Mouse (Mus musculus): ENCODE data around the gene Tmem200b. TPM values are rescaled to one million over a fixed set of nuclear protein-coding genes. Genes with fewer than 3 reads are reported as not detected.

The Tmem200b gene
- polyA plus RNA-seq, 1 experiment from 2014 or later: 2.1 TPM

DNA sequence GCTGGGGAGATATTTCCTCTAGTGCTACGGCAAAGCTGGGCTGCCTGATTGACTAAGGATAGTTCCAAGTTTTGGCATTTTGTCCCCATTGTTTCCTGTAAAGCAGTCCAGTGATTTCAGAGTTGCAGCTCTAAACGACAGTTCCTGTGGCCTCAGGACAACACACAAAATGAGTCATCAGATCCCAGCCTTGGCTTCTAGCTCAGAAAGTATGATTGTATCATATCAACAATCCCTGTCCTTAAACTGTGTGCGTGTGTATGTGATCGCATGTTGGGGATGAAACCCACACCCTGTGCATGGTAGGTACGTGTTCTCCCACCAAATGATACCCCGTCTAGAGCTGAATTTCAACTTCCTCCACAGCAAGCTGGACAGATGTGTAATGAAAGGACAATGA, 7.6 kb downstream of the Tmem200b start:
- no peak overlapping the region for H3K27ac ChIP-seq
- 93% methylated on average over 6 of the region's 6 CpGs for WGBS
- H3K36me3 ChIP-seq: peaks cover 98% of the 10 kb centered on the region
- no peak for DNase-seq (ENCODE audit: low spot score)
- H3K9me3 ChIP-seq (replicated peaks): no peaks in the 10 kb centered on the region
- peaks cover under 1% of the 10 kb centered on the region; the same call in 1 of the 2 replicates for H3K27me3 ChIP-seq (ENCODE audit: low read depth, poor library complexity, severe bottlenecking)
- no peak overlapping the region for H3K4me3 ChIP-seq
- peaks cover 34% of the 10 kb centered on the region for H3K4me1 ChIP-seq

DNA sequence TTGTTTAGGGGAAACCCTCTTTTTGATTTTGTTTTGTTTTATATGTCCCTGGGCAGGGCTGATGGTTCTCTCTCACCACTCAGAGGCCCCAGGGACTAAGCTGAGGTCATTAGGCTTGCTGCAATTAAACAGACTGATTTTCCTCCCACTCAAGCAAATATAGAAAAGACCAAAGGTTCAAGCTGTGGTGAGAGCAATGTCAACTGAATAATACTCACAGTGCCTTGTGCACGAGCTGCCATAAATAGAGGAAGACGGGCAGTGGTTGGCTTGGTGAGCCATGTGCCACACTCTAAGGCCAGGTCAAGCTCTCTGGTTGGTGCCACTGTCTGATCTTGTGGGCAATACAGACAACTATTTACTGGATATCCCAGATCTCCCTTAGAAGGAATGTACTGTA, 17.9 kb downstream of the Tmem200b start:
- peaks cover 74% of the 10 kb centered on the region for H3K36me3 ChIP-seq
- WGBS: 91% methylated on average over 2 of the region's 2 CpGs
- H3K9me3 ChIP-seq (replicated peaks): no peaks in the 10 kb centered on the region
- no peak overlapping the region for H3K27ac ChIP-seq
- H3K4me1 ChIP-seq: peaks cover 11% of the 10 kb centered on the region
- H3K27me3 ChIP-seq (ENCODE audit: low read depth, poor library complexity, severe bottlenecking): no peaks in the 10 kb centered on the region
- no peak for DNase-seq (ENCODE audit: low spot score)
- H3K4me3 ChIP-seq: no peak overlapping the region

DNA sequence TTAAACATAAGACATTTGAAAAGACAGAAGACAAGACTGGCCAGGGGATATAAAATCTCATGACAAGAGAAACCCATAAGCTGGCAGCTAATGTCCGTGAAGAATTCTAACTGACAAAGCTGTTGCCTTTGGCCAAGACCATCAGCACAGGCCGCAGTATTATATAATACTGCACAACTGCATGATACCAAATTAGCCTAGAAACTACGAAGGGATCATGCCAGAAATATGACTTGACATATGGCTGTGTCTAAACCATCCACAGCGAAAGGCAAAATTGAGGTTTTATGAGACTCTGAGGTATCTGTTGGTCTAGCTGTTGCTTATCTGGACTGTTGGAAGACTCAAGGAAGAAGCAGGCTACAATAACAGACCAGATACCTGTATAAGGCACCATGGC, 19.3 kb downstream of the Tmem200b start:
- WGBS: 96% methylated on average over 4 of the region's 4 CpGs
- Histone ChIP-seq H3K36me3 (peaks cover 68% of the 10 kb centered on the region), H3K4me3 (no peak overlapping the region), H3K4me1 (peaks cover 11% of the 10 kb centered on the region), H3K9me3 (replicated peaks) (no peaks in the 10 kb centered on the region), H3K27ac (no peak overlapping the region), H3K27me3 (ENCODE audit: low read depth, poor library complexity, severe bottlenecking) (no peaks in the 10 kb centered on the region)
- no peak for DNase-seq (ENCODE audit: low spot score)

DNA sequence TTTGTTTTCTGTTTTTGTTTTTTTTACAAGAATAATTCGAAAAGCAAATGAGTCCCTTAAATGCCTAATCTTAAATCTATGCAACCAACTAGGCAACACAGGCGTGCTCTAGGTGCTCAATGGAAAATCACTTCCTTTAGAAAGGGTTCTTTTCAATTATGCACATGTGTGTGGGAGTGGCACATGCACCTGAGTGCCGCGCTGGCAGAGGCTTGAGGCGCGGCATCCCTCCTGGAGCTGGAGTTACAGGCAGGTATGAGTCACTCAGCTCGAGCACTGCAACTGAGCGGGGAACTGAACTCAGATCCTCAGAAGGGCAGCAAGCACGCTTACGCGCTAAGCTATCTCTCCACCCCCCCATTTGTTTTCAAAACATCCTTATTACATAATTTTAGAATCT, 26.3 kb downstream of the Tmem200b start:
- H3K27me3 ChIP-seq (ENCODE audit: low read depth, poor library complexity, severe bottlenecking): no peaks in the 10 kb centered on the region
- 90% methylated on average over 11 of the region's 11 CpGs for WGBS
- H3K9me3 ChIP-seq (replicated peaks): no peaks in the 10 kb centered on the region
- peaks cover 47% of the 10 kb centered on the region for H3K36me3 ChIP-seq
- no peak overlapping the region for H3K4me3 ChIP-seq
- no peaks in the 10 kb centered on the region for H3K4me1 ChIP-seq
- H3K27ac ChIP-seq: no peak overlapping the region
- DNase-seq (ENCODE audit: low spot score): no peak

DNA sequence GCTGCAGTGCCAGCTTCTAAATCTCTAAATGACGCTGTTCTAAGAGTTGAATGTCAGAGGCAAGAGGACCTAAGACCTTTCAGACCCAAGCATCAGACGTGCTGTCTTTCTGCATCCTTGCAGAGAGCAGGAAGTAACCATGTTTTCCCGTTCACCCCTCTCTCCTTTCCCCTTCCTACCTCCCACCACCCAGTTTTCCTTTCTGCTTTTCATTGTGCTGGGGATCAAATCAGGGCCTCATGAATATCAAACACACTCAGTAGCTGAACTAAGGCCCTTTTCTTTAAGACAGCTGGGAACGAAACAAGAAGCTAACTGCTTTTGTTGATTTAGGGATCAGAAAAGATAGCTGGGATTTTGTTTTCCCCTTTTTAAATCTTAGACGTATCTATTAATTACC, 28.3 kb downstream of the Tmem200b start:
- no peak overlapping the region for H3K4me3 ChIP-seq

DNA sequence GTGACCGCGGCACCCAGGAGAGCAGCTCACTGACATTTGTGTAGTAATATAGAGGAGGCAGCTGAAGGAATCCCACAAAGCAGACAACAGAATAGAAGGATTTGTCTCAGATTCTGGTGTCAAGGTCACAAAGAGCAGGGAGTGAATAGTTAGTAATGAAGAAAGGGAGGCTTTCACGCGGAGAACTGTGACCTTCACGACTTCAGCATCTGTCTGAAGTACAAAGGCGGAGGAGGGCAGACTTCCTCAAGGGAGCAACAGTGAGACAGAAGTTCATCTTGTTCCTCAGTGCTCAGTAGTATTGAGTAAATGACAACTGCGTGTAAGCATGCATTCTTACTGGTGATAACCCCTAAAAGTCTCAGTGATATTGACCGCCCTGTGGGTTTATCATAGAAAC, 29.1 kb downstream of the Tmem200b start:
- 91% methylated on average over 8 of the region's 8 CpGs for WGBS
- Histone ChIP-seq H3K4me3 (no peak overlapping the region), H3K27me3 (ENCODE audit: low read depth, poor library complexity, severe bottlenecking) (no peaks in the 10 kb centered on the region), H3K36me3 (peaks cover 60% of the 10 kb centered on the region), H3K4me1 (no peaks in the 10 kb centered on the region), H3K27ac (no peak overlapping the region), H3K9me3 (replicated peaks) (no peaks in the 10 kb centered on the region)
- DNase-seq (ENCODE audit: low spot score): no peak

More for the DNA sequence above, 28.3 kb downstream of the Tmem200b start:
- WGBS: 60% methylated on average over 5 of the region's 5 CpGs
- no peak overlapping the region for H3K27ac ChIP-seq
- peaks cover 54% of the 10 kb centered on the region for H3K36me3 ChIP-seq
- no peaks in the 10 kb centered on the region for H3K4me1 ChIP-seq
- no peaks in the 10 kb centered on the region for H3K9me3 ChIP-seq (replicated peaks)
- no peaks in the 10 kb centered on the region for H3K27me3 ChIP-seq (ENCODE audit: low read depth, poor library complexity, severe bottlenecking)
- no peak for DNase-seq (ENCODE audit: low spot score)

DNA sequence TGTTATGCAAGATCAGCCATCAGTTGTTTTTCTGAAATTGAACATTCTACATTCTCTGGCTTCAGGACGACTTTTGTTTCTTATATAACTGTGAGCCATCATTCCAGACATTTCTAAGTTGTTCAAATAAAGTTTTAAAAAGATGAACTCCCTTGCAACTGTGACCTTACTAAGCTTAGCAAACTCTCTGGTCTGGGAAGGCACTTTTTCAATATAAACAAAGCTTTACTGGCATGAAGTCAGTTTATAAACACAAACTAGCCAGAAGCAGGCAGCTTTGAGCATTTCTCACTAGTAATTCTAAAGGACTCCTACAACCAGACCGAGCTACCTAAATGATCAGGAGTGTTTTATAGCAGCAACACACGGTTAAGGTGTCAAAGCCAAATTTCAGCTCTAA, 35.6 kb downstream of the Tmem200b start:
- Histone ChIP-seq H3K36me3 (peaks cover 83% of the 10 kb centered on the region), H3K4me1 (no peaks in the 10 kb centered on the region), H3K4me3 (no peak overlapping the region), H3K27ac (no peak overlapping the region), H3K27me3 (ENCODE audit: low read depth, poor library complexity, severe bottlenecking) (no peaks in the 10 kb centered on the region), H3K9me3 (replicated peaks) (no peaks in the 10 kb centered on the region)
- DNase-seq (ENCODE audit: low spot score): no peak
- WGBS: 69% methylated on average over 3 of the region's 3 CpGs

DNA sequence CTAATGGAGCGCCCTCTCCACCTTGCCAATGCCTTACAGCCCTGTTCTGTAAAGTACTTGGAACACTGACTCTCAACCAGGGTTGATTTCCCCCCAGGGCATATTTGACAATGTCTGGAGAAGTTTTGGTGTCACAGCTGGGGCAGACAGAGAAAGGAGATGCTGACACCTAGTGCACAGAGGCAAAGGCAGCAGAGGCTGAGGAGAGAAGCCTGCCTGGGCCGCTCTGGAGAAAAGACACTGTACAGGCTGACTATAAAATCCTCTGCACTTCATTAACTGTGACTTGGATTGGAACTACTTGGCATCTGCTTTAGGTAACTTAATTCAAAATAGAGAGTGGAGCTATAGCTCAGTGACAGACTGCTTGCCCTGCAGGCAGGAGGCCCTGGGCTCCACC, 47.3 kb downstream of the Tmem200b start:
- Histone ChIP-seq H3K27me3 (ENCODE audit: low read depth, poor library complexity, severe bottlenecking) (no peaks in the 10 kb centered on the region), H3K9me3 (replicated peaks) (no peaks in the 10 kb centered on the region), H3K4me1 (no peaks in the 10 kb centered on the region), H3K27ac (no peak overlapping the region), H3K4me3 (no peak overlapping the region), H3K36me3 (peaks cover 91% of the 10 kb centered on the region)
- DNase-seq (ENCODE audit: low spot score): no peak
- 72% methylated on average over 2 of the region's 2 CpGs for WGBS

DNA sequence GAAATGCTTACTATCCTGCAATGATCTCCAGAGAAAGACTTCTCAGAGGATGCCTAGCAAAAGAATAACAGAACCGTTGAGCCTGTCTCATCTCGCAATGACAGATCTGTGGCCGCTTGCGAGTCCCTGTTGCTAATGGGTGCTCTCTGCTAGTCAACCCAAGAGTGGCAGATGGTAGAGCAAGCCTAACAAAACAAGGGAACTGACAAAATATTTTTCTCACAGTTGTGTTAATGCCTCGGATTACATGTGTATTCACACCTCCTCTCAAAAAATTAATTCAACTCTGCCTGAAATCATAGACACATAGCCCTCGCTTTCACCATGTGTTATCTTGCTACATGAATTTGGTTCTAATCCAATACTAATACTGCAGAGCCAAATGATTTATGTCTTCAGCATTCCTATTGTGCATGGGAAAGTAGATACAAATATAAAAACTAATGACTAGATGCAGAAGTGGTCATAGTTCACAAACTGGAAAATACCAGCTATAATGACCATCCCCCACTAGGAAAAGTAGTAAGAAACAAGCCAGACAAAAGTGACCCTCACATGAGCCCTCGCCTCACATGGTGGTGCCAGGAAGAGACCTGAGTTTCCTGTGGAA, 48.8 kb downstream of the Tmem200b start:
- Histone ChIP-seq H3K36me3 (peaks cover 91% of the 10 kb centered on the region), H3K9me3 (replicated peaks) (no peaks in the 10 kb centered on the region)

More for the DNA sequence above, 48.8 kb downstream of the Tmem200b start:
- H3K4me3 ChIP-seq: no peak overlapping the region
- H3K27me3 ChIP-seq (ENCODE audit: low read depth, poor library complexity, severe bottlenecking): no peaks in the 10 kb centered on the region
- 92% methylated on average over 7 of the region's 7 CpGs for WGBS
- no peak overlapping the region for H3K27ac ChIP-seq
- no peak for DNase-seq (ENCODE audit: low spot score)
- H3K4me1 ChIP-seq: no peaks in the 10 kb centered on the region

Other genes starting within 250 kb of the Tmem200b start
- gene Ptpru, start 83.5 kb upstream of the Tmem200b start, polyA plus RNA-seq (2016; fragmentation: Nextera tagmentation; extraction: Ambion mirVana): 10.7 and 16.0 TPM in 2 replicates
- 52.6 and 58.1 TPM in 2 replicates for gene Mecr, start 78.3 kb upstream of the Tmem200b start, polyA plus RNA-seq (2016; fragmentation: Nextera tagmentation; extraction: Ambion mirVana)
- gene Srsf4, start 48.2 kb upstream of the Tmem200b start, polyA plus RNA-seq (2016; fragmentation: Nextera tagmentation; extraction: Ambion mirVana): 135 and 142 TPM in 2 replicates
- gene Gm10300, start 152.9 kb downstream of the Tmem200b start, polyA plus RNA-seq (2016; fragmentation: Nextera tagmentation; extraction: Ambion mirVana): not detected in 2 replicates
- 105 and 122 TPM in 2 replicates for gene Epb41, start 153.6 kb downstream of the Tmem200b start, polyA plus RNA-seq (2016; fragmentation: Nextera tagmentation; extraction: Ambion mirVana)
- gene Oprd1, start 222.7 kb downstream of the Tmem200b start, polyA plus RNA-seq (2016; fragmentation: Nextera tagmentation; extraction: Ambion mirVana): 0.16 and 0.19 TPM in 2 replicates